25 mouse cellular contexts compared by ENCODE assay signal in the genomic region with DNA sequence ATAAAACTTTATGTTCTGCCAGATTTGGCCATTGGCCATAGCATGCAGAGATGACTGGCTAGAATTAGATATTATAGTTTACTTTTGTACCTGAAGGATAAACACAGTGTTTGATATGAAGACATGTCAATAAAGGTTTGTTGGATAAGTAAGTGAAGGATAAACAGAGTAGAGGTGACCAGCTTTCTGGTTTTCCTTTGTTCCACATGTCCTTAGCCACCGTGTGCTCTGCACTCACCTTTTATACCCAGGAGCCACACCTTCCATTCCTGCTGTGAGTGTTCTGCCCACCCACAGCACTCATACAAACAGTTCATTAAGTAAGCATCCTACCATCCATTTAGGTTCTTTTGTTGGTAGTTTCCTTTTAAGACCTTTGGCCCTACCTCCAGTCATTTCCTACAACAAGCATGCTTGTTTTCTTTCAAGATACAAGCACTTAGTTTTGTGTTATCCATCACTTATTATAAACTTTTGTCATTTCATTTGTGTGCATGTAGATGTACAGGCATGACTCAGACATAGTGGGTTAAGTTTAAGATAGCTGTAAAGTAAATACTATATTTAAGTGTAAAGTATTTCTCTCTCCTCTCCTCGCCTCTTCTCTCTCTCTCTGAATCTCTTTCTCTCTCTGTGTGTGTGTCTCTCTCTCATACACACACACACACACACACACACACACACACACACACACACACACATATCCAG. TPM values are rescaled to one million over a fixed set of nuclear protein-coding genes. Genes with fewer than 3 reads are reported as not detected.
"Had no signal": no experiment of that assay in that cellular context is flagged by ENCODE, and none has a peak within 500 bp of the region (broad histone marks: within the 10 kb centered on the region; RNA-seq: fewer than 3 reads in every experiment).

No protein-coding gene starts in this region.

- H3K27ac ChIP-seq: layer of hippocampus, adult 2 months; limb, embryonic 10.5 days; limb, embryonic 13.5 days; liver, embryonic 13.5 days; lung, embryonic 15.5 days; midbrain, embryonic 10.5 days had no signal

- H3K4me3 ChIP-seq: layer of hippocampus, adult 2 months; limb, embryonic 10.5 days; limb, embryonic 13.5 days; liver, embryonic 13.5 days; lung, embryonic 15.5 days; megakaryocyte, embryonic 14.5 days; midbrain, embryonic 10.5 days had no signal

- H3K4me1 ChIP-seq: limb, embryonic 10.5 days; limb, embryonic 13.5 days; lung, embryonic 15.5 days; midbrain, embryonic 10.5 days had no signal

- H3K4me2 ChIP-seq: limb, embryonic 13.5 days; liver, embryonic 13.5 days; lung, embryonic 15.5 days had no signal

- H3K9ac ChIP-seq: limb, embryonic 13.5 days; liver, embryonic 13.5 days; lung, embryonic 15.5 days had no signal

- H3K9me3 ChIP-seq: limb, embryonic 10.5 days; limb, embryonic 13.5 days; liver, embryonic 13.5 days; lung, embryonic 15.5 days; megakaryocyte, embryonic 14.5 days; midbrain, embryonic 10.5 days had no signal

- ATAC-seq: intestine, embryonic 16.5 days had no signal

- DNase-seq: kidney, adult 18-20 months; kidney, adult 9 months; kidney, postnatal 14 days; layer of hippocampus, adult 9-11 months; liver; liver, embryonic 13.5 days; midbrain, embryonic 14.5 days; thymus, adult 2 months; thymus, postnatal 14 days; thymus, postnatal 4 days had no signal

- H3K36me3 ChIP-seq: limb, embryonic 10.5 days; limb, embryonic 13.5 days; liver, embryonic 13.5 days; lung, embryonic 15.5 days; midbrain, embryonic 10.5 days had no signal

- H3K27me3 ChIP-seq: limb, embryonic 13.5 days; liver, embryonic 13.5 days; lung, embryonic 15.5 days had no signal

RNA-seq across cellular contexts. Expression of gene Gm37419, which starts 41.8 kb away (rescaled TPM):
- polyA plus RNA-seq: intestine, embryonic 16.5 days; kidney, embryonic 16.5 days; large intestine, adult 2 months; limb, embryonic 10.5 days; limb, embryonic 13.5 days; liver, embryonic 13.5 days; liver, embryonic 16.5 days; lung, embryonic 15.5 days; midbrain, embryonic 10.5 days; midbrain, embryonic 14.5 days; midbrain, postnatal 0 days; neural tube, embryonic 11.5 days; neural tube, embryonic 14.5 days; small intestine, adult 2 months; spleen, adult 2 months; thymus, adult 2 months had no signal
